Mouse (Mus musculus): ENCODE results near the gene Snap47.

The Snap47 gene

DNA sequence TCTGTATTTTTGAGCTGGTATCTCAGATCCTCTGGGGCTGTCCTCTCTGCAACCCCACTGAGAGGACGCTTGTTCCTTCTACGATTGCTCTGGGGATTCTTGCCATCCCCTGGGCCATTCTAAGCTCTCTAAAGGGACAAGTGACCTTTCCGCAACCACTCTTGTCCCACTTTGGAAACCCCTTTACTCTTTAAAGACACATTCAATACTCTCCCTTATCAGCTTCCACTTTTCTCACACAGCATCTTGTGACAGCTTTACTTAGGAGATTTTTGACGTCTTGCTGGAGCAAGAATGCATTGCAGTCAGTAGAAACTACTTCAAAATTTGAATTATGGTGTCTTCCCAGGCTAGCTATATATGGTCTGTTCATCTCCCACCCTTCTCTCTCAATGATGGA is at the start of gene Snap47:
Snap47 (minus strand) TSS at position 101 of the 400 bp plus-strand sequence.
- no peak for DNase-seq

DNA sequence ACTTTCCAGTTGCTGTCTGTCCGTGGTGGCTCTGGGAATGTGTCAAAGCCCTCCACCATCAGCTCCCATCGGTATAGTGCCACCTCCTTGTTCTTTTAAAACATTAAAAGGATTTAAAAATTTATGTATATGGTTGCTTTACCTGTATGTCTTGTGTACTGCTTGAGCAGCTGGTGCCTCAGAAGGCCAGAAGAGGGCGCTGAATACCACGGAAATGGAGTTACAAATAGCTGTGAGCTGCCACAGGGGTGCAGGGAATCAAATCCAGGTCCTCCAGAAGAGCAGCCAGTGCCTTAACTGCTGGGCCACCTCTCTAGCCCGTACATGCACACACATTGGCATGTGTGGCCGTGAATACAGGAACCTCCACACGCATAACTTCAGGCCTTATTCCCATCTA is 46.8 kb upstream of the Snap47 start:
- DNase-seq, result no peak

DNA sequence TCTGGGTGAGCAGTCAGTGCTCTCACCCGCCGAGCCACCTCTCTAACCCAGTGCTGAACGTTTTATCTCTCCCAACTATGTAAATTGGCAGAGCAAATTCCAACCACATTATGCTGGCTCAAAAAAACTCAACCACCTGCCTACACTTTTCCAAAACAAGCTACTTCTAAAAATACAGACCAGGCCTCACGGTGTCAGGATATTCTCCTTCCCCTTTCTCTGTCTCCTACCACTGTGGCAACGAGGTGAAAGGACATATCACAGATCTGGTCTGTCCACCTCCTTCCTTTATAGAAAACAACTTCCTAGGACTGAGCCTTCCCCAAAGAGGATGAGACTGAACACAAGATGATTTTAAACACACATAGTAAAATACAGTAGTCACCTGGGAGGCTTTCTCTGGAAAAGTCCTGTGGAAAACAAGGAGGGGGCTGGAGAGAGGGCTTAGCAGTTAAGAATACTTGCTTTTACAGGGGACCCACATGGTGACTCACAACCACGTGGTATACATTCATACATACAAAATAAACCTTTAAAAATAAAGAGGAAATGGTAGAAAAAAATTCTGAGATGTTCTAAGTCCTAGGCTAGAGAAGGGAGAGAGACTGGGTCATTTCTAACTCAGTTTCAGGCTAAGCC is 45.8 kb upstream of the Snap47 start:
- no peak for DNase-seq

DNA sequence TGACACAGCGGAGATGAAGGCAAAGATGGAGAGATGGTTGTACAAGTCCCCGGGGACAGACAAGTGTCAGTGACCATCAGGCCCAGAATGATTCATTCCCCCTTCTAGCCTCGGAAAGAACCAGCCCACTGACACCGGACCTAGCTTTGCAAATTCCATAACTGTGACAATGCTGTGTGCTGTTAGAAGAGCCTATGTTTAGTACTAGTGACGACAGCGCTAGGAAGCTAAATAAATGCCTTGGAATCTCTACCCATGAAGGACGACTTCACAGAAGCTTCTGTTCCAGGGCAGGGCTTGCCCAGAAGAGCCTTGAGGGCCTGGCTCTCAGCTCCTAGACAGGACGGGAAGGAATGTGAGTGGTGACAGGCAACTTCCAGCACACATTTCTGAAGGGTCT is 35.2 kb upstream of the Snap47 start:
- DNase-seq, result no peak

DNA sequence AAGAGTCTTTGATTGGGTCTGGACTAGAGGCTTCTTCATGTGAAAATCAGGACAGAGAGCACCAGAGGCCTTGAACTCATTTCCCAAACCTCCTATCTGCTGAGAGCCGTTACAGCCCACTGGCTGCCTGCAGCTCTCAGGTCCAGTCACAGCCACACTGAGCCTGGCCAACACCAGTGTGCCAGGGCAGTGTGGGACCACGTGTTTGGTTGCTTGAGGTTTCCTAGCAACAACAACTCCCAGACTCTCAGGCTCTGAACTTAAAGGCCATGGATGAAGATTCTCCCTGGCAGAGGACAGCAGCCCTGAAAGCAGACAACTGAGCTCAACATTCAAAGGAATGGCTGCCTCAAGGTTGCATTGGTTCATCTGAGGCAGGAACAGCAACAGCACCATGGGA is 34.7 kb upstream of the Snap47 start:
- no peak for DNase-seq

DNA sequence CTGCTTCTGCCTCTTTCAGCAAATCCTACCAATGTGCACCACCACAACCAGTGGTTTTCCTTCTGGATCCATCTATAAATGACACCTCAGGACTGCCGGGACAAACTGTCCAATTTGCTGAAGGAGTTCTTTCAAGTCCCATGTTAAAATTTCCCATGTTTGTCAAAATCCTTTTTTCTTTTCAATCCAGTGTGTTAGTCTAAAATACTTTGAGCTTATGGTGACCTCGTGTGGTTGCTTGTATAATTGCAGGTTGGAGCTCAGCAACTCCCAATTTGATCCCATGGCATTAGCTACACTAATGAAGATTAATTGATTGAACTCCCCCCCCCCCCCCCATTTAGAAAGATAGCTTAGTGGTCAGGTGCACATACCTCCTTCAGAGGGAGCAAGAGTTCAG is 32.2 kb upstream of the Snap47 start:
- peak; percentile 76 for DNase-seq

DNA sequence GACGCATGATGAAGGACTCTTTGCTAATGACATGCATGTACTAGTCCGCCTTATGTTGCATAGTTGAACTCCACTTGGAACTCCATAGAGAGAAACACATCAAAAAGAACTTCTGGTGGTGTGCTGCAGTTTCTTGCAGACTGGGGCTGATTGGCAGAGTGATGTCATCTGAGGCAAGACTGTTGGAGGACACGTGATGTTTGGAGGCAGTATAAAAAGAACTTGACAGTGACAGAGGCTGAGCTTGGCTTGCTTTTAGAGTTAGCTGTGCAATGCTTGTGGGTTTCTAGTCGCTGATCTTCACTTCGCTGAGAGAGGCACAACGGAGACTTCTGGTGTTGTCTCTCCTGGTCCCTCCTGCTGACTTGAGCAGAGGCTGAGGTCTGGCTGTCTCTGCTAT is 26.3 kb upstream of the Snap47 start:
- no peak for DNase-seq

DNA sequence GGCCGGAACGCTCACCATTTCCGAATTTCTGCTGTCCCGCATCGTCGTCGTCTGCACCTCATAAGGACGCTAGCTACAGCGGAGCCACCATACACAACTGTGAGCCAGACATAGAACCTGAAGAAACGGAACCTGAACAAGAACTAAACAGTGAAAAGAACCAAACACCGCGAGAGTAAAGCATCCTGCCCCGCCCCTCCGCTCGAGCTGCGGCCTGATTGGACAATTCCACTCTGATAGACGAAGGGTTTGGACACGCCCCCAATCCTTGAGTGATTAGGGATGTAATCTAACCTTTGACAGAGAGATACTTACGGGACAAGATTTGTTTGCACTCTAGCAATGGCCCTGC is 21.3 kb upstream of the Snap47 start, which contains the start of gene Zfp867:
Zfp867 (minus strand) TSS at position 149 of the 352 bp plus-strand sequence.
- DNase-seq, result peak; percentile 94

DNA sequence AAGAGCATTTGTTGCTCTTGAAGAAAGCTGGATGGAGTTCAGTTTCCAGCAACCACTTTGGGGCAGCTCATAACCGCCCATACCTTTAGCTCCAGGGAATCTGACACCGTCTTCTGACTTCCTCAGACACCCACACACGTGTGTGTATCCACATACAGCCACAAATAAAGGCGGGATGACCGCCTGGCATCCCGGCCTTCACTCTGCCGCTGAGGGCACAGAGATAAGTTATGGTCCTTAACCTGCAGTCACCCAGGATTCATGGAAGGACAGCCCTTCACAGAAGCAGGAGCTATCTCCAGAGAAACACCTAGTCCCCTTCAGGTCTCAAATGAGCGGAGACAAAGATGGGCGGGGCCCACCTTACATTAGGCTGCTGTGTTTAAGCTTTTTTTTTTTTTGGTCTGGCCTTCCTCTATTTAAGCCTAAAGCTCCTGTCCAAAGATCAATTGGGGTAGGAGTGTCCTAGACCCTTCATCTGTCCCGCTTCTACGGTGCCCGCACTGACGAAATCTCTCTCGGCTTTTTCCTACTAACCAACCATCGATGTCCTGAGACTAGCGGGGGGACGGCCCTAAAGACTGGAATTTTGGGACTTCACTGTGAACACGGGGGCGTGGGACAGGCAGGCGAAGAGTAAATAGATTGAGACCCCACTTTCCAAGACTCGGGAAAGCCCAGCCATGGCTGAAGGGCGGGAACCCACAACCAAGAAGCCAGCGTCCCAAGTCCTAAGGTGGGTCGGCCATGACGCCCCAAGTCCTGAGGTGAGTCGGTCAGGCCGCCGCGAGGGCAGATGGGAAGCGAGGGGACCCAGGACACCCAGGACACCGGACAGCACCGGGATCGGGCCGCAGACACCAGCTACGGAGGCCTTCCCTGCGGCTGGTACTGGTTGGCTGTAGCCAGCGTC is 20.7 kb upstream of the Snap47 start:
- DNase-seq, result no peak

DNA sequence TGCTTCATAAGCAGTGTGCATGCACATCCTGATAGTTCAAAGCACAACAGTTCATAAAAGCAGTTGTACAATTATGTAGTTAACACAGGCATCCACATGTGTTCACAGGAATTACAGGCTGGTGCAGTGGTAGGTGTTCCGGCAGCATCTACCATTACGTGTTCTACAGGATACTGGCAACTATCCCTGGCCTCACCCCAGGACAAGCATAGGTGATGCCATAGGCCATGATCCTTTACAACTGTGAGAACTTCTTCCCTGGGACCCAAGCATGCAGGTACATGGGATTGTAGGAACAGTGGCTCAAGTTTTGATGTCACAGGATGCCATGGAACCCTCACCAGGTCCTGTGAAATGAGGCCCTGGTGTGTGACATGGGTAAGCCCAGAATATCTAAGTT is 9.5 kb upstream of the Snap47 start:
- DNase-seq, result no peak

DNA sequence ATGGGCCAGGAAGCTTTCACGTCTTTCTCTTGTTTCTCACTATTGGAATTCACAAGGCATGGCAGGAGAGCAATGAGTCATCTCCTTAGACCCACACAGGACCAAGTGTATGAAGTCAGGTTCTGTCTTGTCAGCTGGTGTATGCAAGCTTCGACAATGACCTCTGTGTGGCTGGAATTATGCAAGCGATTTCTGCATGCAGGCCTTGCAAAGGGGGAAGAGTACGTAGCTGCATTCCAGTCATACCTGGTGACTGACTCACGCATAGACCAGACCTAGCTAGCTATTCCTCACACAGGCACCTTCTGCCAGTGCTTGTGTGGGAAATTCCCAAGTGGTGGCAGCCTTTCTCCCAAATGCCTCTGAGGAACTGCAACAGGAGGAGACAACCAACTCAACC is 8.0 kb upstream of the Snap47 start:
- no peak for DNase-seq

DNA sequence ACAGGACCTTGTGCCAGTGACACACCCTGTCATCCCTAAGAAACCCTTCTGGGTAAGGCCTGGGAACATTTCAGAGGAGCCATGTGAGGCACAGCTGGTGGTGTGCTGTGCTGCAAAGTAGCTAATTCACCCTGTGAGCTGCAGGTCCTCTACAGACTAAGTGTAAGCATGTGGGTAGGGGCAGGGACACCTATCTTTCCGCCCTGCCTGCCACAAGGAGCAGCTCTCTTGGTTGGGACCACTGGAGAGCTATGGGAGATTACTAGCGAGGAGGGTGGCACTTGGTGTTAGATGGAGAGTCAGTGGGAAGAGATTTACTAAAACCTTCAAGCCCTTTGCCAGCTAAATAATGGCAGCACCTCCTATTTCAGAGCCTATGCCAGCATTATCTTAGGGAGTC is 5.9 kb upstream of the Snap47 start:
- DNase-seq, result no peak

DNA sequence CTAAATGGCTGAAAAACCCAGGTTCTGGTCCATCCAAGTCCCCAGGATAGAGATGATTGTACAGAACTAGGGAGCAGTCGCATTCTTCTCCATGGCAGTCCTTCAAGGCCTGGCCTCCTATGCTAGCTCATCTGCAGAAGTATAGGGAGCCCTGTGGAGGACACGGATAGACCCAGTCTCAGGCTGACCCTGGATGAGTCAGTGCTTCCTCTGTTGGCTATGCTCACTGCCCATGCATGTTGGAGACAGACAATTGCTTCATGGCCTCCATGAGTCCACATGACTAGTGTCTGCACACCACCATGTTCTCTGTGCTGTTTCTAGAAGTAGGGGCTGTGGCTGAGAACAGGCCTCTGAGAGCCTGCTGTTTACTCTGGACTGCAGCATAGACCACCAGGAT is 5.4 kb upstream of the Snap47 start:
- no peak for DNase-seq

DNA sequence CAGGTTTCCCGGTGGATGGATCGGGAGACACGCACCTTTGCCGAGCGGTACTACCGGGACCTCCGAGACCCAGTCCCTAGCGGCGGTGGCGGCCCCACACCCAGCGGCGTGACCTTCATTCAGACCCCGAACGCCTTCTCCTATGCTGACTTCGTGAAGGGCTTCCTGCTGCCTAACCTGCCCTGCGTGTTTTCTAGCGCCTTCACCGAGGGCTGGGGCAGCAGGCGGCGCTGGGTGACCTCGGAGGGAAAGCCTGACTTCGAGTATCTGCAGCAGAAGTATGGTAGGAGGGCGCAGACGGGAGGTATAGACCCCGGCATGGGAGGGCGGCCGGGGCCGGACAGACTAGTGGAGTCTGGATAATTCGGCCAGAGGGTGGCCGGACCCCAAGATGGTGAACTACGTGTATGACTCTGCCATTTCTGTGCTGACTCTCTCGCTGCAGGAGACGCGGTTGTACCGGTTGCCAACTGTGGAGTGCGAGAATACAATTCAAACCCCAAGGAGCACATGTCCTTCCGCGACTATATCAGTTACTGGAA is 685 bp downstream of the Snap47 start:
- DNase-seq, result no peak

DNA sequence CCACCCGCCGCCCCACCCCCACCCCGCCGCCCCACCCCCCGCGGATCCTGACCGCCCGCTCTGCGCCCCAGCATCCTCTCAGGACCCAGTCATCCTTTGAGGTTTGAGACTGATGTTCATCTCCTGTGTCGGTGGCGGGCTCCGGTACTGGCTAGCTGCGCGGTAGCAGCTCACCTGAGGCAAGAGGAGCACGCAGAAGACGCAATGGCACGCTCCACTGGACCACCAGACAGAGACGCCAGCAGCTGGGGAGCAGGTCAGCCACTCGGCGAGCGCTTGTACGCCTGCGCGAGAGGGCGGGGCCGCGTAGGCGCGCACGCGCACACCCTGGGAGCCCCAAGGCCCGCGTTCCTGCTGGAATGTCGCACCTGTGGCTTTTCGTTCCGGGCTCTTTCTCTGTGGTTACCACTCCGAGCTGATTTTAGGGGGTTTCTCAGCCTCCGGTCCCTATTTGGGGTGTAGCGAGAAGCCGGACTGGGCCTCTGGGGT is 1.2 kb downstream of the Snap47 start, which contains the start of gene Jmjd4:
Jmjd4 (plus strand) TSS at position 305 of the 489 bp plus-strand sequence.
- peak; percentile 93 for DNase-seq

DNA sequence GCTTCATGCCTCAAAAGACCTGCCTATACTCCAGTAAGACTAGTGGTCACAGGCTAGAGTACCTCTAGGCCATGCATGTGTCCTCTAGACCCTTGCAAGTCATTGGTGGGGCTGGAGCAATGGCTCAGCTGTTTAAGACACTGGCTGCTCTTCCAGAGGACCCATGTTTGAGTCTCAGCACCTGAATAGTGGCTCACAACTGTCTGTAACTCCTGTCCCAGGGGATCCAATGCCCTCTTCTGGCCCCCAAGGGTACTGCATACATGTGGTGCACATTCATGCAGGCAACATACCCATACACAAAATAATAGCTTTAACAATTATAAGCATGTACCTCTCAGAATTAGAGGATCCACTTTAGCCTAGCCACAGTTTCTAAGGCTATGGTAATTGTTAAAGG is 7.9 kb downstream of the Snap47 start:
- no peak for DNase-seq

DNA sequence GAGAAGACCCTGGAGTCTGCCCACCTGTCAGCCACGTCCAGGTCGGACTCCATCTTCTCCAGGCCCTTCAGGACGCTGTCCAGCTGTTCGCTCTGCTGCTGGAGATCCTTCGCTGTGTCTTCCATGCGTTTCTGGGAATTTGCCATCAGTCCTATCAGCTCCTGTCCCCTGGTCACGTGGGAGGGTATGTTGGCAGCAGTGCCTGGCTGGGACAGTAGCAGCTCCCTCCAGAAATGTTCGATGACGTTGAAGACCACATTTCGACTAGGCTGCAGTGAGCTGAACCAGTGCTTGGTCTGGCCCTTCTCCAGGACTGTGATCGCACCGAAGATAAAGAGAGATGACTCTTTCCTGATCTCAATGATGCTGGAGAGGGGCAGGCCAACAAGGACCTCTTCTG is 13.0 kb downstream of the Snap47 start:
- DNase-seq, result no peak

DNA sequence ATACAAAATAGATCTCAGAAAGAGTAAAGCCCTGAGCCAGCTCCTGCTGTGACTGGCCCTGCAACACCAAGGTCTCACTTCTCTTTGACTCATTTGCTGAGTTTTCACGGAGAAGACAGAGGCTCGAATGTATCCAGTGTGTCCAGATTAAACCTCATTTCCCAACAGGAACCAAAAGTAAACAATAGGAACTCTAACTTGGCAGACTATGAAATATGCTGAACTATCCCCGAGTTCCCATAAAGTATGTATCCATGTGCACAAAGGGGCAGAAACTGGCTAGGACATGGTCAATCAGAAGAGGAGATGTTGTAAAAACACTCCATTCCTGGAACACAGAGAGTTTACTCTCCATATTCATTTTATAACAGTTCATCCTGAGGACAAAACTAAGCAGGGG is 18.7 kb downstream of the Snap47 start:
- DNase-seq, result no peak

DNA sequence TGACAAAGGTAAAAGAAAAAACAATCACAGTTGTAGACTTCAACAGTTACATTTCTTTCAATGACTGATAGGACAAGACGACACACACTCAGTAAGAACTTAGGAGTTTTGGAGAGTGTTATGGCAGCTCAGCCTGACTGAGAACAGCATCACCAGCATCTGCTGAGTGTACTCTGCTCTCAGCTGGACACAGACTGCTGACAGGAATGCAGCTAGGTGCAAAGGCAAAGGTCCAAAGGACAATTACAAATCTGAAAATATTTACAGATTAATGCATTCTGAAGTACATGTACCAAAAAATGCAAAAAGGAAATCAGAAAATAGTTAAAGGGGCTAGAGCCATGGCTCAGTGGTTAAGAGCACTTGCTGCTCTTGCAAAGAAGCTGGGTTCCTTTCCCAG is 21.0 kb downstream of the Snap47 start:
- no peak for DNase-seq

DNA sequence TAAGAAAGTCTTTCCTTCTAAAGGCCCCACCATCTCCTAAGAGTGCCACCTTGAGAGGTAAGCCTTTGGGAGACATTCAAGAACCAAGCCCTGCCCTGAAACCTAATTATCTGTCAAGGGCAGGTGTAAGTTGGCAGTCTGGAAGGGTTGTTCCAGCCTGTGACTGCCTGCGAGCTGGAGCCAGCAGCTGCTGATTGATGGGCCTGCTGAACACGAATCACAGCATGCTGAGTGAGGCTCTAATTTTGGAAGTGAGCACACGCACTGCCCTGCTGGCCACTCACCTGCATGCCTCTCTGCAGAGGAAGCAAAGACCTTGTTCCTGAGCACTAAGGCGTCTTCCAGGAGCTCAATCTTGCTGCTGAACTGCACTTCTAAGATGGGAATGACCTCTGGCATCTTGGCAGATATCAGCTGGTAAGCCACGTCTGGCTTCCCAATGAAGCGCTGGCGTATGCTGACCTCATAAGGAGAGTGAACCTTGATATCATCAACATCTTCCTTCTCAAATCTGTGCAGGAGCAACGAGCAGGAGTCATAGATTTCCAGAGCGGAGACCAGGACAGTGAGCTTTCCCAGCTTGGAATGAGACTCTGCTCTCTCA is 22.8 kb downstream of the Snap47 start:
- DNase-seq, result no peak

DNA sequence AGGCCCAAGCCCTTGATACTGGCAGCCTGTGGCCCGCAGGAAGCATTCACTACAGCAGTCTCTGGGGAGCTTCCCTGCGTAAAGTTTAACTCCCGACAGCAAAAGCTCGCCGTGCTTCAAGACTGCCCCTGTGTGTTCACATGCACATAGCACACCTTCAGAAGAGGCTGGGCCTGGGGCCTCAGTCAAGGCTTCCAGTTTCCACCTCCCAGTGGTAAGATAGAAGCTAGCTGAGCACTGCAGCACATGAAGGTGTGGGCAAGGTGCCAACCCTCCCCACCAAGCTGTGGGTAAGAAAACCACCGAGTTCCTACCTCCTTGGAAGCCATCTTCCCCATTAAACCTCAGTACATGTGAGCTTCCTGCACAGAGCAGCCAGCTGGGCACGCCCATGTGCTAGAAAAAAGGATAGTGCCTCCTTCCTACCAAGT is 25.3 kb downstream of the Snap47 start:
- no peak for DNase-seq

DNA sequence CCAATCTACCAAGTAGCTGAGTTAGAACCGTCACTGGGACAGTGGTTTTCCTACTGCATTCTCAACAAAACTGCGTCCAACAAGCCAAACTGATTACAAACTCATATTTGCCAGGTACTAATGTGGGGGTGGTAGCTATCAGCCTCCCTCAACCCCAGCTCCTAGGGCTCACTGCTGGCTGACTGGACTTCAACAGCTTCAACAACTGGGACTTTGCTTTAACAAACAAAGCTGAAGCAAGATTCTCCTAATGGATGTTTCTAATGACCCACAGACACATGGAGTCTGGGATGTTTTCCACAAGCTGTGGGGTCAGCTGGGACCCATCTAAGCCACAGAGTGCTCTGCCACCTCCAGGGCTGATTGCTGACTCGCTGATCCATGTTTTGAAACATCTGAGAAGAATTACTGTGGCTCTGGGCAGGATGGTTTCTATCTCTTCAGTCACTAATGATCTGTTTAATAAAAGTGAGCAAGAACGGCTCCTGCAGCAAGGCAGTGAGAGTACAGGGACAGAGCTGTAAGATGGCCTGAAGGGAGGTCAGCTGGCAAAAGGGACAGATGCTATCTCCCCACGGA is 27.9 kb downstream of the Snap47 start:
- DNase-seq, result no peak

DNA sequence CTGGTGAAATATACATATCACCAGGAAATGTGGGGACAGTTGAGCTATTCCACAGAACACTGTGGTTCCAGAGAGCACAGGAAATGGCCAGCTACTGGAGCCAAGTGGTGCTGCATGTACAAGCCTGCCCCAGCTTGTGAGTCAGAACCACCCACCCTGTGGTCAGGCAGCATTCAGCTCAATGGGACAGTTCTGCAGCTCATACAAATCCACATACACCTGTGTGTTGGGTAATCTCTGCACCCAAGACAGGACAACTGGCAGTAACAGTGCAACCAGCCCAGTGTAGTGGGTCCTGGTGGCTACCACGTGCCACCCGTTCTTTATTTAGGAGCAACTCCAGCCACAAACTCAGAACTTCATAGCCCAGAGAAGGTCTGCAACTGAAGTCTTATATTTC is 29.0 kb downstream of the Snap47 start:
- no peak for DNase-seq
